Mouse (Mus musculus): ENCODE measurements at regions not wholly inside any gene's neighbourhood (a gene's known extent, or its start where the extent isn't known, plus 50 kb on each side); places are given as distances from the start of the nearest gene placed in this dataset.
A peak's percentile ranks its signal among the peaks of the same experiment; 100 is the strongest.

- DNase-seq (ENCODE audit: low spot score in 2 of 2) = no peak
Measured at GRCm38 (mm10) chr3:63638572-63638971, 154.9 kb upstream of the Gm34302 start.

DNA sequence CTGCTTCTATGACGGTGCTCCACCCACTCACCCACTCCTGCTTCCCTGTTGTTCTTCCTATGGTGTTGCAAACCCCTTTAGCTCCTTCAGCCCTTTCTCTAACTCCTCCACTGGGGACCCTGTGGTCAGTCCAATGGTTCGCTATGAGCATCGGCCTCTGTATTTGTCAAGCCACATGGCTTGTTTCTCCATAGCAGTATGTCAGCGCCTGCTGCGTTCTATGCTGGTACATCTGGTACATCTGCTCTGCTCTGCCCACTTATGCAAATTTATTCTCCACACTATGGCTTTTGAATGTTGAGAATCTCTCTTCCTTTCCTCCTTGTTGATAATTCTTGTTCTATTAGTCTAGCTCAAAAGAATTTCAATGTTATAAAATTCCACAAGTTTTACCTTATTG lies 154.2 kb upstream of the Gm34302 start:
- no peak for DNase-seq (ENCODE audit: low spot score in 2 of 2)

DNA sequence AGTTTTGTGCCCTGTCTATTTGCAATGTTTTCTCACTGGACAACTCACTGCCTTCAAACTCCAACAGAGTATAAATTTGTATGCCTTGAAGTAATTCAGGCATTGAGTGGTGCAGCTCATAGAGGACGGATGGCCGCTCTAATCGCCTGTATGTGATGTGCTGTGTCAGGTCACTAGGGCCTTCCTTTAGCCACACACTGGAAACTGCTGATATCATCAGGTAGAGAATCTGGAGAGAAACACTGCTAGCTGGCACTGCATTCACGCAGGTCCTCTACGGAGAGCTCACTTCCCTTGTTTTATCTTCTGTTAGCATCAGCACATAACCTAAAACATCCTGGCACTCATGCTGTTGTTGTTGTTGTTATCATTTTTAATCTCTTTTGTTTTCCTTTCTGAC lies 144.0 kb upstream of the Gm34302 start:
- DNase-seq (ENCODE audit: low spot score in 2 of 2) = no peak

- no peak for DNase-seq (ENCODE audit: low spot score in 2 of 2)
Measured at GRCm38 (mm10) chr3:63616127-63616526, 132.4 kb upstream of the Gm34302 start.

GRCm38 (mm10) chr3:63613652-63614051 lies 130.0 kb upstream of the Gm34302 start:
- DNase-seq (ENCODE audit: low spot score in 2 of 2) = no peak

DNA sequence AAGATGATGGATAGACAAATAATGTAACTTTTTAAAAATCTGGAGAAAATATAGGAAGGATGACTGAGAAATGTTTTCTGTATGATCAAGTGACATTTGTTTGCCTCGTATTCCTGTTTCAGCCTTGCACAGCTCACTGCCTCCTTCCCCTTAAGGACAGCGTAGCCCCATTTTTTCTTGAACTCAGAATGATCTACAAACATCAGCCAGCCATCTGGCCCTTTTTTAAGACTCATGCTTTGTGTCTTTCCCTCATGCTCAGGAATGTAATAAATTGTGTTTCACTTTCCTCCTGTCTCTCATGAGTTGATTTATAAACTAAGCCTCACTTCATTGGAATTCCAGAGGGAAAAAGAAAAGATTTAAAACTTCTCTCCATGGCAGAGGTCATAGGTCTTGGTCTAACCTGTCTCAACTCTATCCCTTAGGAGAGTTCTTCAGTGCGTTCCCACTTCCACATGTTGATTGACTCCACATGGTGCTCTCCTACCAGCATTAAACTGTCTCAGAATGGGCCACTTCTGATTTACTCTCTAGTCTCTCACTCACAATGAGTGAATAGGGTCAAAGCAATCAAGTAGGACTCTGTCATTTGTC lies 129.2 kb upstream of the Gm34302 start:
- no peak for DNase-seq (ENCODE audit: low spot score in 2 of 2)

- no peak for DNase-seq (ENCODE audit: low spot score in 2 of 2)
Measured at GRCm38 (mm10) chr3:63610113-63610919, 126.6 kb upstream of the Gm34302 start.

DNA sequence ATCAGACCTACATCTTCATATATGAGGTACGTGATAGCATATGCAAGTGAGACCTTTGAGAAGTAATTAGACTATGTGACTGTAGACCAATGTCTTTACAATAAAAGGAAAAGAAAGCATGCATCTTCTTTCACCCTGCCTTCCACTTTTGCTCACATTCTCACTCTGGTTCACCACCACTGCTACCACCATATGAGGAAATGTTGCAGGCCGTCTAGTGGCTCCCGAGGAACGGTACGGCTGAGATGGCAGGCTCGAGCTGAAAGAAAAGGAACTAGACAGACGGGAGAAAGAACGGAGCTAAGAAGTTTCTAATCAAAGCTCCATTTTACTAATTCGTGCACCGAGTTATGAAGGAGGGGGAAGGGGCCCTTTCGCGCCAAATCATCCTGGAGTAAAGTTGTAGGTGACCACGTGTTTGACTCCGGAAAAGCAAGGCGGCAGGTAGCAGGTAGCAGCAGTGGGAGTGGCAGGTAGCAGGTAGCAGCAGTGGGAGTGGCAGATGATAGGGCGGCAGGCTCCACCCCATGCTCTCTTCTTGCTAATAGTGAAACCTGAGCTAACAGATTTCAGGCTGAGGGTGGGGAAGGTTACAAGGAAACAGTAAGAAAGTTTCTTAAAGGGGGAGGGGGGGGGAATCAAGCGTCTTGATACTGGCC lies 125.9 kb upstream of the Gm34302 start:
- DNase-seq (ENCODE audit: low spot score in 2 of 2) = no peak

- DNase-seq (ENCODE audit: low spot score in 2 of 2) = no peak
Measured at GRCm38 (mm10) chr3:63582717-63583696, 99.3 kb upstream of the Gm34302 start.

DNA sequence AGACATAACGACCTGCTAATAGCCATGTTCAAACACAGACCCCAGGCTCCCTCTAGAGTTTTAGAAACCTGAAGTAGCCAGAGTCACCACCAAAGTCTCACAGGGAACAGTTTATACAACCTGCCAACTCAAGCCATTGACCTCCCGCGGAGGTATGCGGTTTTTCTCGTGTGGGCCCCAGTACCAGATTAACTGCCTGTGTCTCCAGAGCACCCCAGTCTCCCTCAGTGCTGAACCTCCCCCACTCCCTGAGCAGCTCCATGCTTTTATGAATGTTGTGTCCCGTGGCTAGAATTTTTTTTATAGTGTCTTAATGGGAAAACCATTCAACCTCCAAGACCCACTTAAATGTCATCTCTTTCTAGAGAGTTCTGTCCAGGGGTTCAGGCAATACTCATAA lies 98.5 kb upstream of the Gm34302 start:
- no peak for DNase-seq (ENCODE audit: low spot score in 2 of 2)

DNA sequence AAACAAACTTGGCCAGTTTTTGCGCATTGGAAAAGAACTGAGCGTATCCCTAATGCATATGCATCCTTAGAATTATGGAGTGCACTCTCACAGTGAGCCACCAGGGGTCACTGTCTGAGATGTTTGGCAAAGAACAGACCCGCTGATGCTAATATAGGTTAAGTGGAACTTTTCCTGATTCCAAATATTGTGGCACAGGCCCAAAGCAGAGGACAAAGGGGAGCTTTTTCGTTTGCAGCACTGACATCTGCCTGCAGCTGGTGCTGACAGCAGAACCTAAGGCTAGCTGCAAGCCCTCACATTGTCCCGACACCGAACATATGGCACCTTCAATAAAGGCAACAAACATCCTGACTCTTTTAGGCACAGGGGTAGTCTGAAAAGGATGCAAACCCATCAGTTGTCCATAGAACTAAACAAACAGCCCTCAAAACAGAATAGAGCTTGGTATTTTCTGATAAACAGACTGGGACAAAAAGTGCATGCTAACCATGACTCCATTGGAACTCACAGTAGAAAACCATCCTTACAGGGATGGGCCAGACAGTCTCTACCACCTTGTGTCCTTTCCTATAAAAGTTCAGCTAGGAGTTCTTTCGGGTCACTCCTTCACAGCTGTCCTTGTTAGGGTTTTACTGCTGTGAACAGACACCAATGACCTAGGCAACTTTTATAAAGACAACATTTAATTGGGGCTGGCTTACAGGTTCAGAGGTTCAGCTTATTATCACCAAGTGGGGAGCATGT lies 87.1 kb upstream of the Gm34302 start:
- peak; percentile 1 to 36 for DNase-seq (ENCODE audit: low spot score in 2 of 2)

- DNase-seq (ENCODE audit: low spot score in 2 of 2) = no peak
Measured at GRCm38 (mm10) chr3:63570082-63570481, 86.4 kb upstream of the Gm34302 start.

DNA sequence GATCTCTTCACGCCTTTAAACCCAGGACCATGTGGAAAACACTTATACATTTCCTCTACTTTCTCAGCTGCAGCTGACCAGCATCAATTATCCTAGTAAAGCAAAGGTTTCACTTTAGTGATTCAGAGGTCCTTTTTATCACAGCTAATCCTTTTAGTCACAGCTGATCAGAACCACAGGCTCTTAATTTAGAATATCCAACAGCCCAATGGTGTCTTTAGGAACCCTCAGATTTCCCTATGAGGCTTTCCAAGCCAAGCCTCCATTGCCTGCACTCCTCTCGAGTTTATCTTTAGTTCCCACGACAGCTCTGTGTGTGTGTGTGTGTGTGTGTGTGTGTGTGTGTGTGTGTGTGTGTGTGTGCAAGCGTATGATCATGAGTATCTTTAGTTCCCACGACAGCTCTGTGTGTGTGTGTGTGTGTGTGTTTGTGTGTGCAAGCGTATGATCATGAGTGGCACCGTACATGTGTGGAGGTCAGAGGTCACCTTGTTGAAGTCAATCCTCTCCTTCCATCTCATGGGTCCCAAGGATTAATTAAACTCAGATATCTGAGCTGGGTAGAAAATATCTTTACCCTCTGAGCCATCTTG lies 85.4 kb upstream of the Gm34302 start:
- DNase-seq (ENCODE audit: low spot score in 2 of 2) = no peak

DNA sequence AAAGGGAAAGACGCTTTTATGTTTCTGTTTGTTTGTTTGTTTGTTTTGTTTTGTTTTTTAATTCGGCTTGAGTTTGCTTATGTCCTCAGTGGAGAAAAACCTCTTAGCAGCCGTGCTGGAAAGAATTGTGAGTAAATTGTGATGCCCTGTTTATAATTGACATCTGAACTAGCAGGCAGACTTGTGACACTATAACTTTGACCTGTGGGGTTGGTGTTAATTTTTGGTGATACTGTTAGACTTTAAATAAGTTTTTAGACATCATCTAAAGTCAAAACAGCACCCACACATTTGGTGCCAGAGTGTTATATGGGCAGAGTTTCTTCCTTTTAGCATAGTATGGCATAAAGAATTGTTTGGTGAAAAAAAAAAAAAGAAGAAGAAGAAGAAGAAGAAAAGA lies 84.0 kb upstream of the Gm34302 start:
- DNase-seq (ENCODE audit: low spot score in 2 of 2) = no peak

GRCm38 (mm10) chr3:63563057-63563456 lies 79.4 kb upstream of the Gm34302 start:
- no peak for DNase-seq (ENCODE audit: low spot score in 2 of 2)

DNA sequence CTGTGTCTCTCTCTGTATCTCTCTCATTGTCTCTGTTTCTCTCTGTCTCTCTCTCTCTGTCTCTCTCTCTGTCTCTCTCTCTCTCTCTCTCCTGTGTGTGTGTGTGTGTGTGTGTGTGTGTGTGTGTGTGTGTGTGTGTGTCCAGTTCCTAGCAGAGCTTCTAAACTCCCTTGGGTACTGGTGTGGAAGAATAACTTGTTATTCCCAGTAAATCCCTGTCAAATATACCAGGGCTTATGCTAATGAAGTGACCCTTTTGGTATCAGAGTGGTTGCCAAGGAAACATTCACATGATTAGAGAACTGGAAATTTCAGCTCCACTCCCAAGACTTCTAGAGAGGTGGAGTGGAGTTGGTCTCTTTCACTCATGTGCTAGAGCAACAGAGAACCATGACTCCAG lies 78.9 kb upstream of the Gm34302 start:
- DNase-seq (ENCODE audit: low spot score in 2 of 2) = no peak

DNA sequence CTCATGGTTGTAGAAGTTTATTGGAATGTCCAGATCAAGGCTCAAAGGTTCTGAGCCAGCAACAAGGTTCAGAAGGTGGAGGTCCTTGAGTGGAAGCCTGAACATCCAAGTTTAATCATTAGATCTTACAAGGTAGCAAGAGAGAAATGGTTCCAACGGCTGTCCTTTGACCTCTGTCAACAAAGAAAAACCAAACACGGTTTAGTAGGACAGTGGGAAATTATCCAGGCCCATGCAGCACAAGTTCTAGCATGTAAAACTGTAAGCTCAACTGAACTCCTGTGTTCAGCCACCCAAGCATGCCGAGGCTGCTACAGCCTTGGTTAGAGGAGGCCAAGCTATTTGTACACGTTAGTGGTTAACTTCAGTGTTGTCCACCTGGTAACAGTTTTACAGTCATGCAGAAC lies 77.1 kb upstream of the Gm34302 start:
- DNase-seq (ENCODE audit: low spot score in 2 of 2) = no peak

DNA sequence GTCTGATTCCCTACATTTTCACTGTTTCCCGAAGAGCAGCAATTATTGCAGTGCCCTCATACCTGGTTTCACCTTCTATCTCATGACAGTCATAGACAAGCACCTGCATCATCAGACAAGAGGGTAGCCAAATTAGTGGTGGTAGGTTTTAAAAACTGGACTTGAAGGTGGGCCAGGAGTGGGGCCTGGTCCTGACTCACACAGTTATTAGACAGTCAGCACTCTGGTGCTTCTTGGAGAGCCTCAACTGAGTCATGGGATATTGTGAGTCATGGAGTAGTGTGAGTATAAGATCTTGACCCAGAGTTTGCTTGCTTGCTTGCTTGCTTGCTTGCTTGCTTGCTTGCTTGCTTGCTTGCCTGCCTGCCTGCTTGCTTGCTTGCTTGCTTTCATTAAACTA lies 73.1 kb upstream of the Gm34302 start:
- DNase-seq (ENCODE audit: low spot score in 2 of 2) = no peak

GRCm38 (mm10) chr3:63554872-63555271 lies 71.2 kb upstream of the Gm34302 start:
- peak in 1 of 2 experiments; percentile 3 for DNase-seq (ENCODE audit: low spot score in 2 of 2)

- no peak for DNase-seq (ENCODE audit: low spot score in 2 of 2)
Measured at GRCm38 (mm10) chr3:63553426-63553825, 69.7 kb upstream of the Gm34302 start.

DNA sequence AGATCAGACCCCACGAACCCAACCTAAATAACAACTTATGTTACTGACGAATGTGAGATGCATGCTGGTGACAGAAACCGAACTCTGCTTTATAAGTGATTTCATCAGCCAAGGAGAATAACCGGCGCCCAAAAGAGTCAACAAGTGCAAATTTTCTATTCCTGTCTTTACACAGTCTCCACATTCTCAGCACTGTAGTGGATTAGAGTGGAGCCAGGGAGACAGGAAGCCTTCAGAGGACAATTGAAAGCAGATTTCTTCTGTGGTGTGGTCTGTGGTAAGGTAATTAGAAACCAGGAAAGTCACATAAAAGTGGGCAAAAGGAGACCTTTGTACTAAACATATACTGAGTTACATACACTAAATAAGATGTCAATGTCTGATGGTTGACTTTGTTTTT lies 68.0 kb upstream of the Gm34302 start:
- DNase-seq (ENCODE audit: low spot score in 2 of 2) = no peak

All from heart, adult 9 months (tissue).